Comparison of ENCODE assay signal across 23 mouse cellular contexts in the genomic region with DNA sequence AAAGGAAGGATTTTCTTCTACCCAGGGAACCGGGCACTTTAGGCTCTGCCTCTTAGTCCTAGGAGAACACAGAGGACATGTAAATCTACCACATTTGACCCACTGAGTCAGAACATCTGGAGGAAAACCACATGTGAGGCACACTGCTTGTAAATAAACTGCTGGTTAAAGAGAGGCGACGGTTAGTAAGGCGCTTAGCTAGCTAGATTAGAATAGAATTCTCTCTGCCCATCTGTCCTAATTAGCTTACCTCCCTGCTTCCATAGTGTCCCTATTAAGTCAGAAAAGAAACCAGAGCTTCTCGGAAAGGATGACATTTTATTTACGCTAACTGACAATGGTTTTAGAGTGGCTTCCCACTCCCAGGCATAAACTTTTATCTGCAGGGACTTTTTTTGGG.
"Had no signal": no experiment of that assay in that cellular context is flagged by ENCODE, and none has a peak within 500 bp of the region (broad histone marks: within the 10 kb centered on the region; RNA-seq: fewer than 3 reads in every experiment).

A gene (plus strand): TSS at position 263 of the 400 bp plus-strand sequence.

- H3K4me1 ChIP-seq: liver, embryonic 13.5 days; liver, embryonic 15.5 days; lung, embryonic 15.5 days; megakaryocyte, embryonic 14.5 days; midbrain, embryonic 13.5 days; midbrain, embryonic 15.5 days; neural tube, embryonic 13.5 days; neural tube, embryonic 15.5 days had no signal

- H3K9me3 ChIP-seq: liver, embryonic 13.5 days; liver, embryonic 15.5 days; lung, embryonic 15.5 days; megakaryocyte, embryonic 14.5 days; midbrain, embryonic 13.5 days; midbrain, embryonic 15.5 days; neural tube, embryonic 13.5 days; neural tube, embryonic 15.5 days had no signal

- H3K4me2 ChIP-seq: liver, embryonic 13.5 days; liver, embryonic 15.5 days; lung, embryonic 15.5 days; midbrain, embryonic 11.5 days; midbrain, embryonic 13.5 days; midbrain, embryonic 15.5 days; neural tube, embryonic 13.5 days; neural tube, embryonic 15.5 days had no signal

- H3K9ac ChIP-seq: liver, embryonic 13.5 days; liver, embryonic 15.5 days; liver, postnatal 0 days; lung, embryonic 15.5 days; midbrain, embryonic 13.5 days; midbrain, embryonic 15.5 days; neural tube, embryonic 13.5 days; neural tube, embryonic 15.5 days had no signal

- DNase-seq: liver, embryonic 13.5 days; liver, postnatal 0 days; lung, adult 2 months; lung, postnatal 14 days; lung, postnatal 36 days; right cerebral cortex, adult 18-20 months; right cerebral cortex, postnatal 25 days; right cerebral cortex, postnatal 4 days; spleen, adult 18-20 months; thymus, adult 18-20 months; thymus, postnatal 14 days; thymus, postnatal 36 days had no signal

- H3K36me3 ChIP-seq: liver, embryonic 13.5 days; liver, embryonic 15.5 days; lung, embryonic 15.5 days; midbrain, embryonic 13.5 days; midbrain, embryonic 15.5 days; neural tube, embryonic 13.5 days; neural tube, embryonic 15.5 days had no signal

- H3K27me3 ChIP-seq: liver, embryonic 13.5 days; liver, embryonic 15.5 days; lung, embryonic 15.5 days; megakaryocyte, embryonic 14.5 days; midbrain, embryonic 13.5 days; midbrain, embryonic 15.5 days; neural tube, embryonic 13.5 days; neural tube, embryonic 15.5 days had no signal

- H3K27ac ChIP-seq: liver, embryonic 13.5 days; liver, embryonic 15.5 days; lung, embryonic 15.5 days; macrophage; midbrain, embryonic 13.5 days; midbrain, embryonic 15.5 days; neural tube, embryonic 13.5 days; neural tube, embryonic 15.5 days had no signal

- ATAC-seq: liver, postnatal 0 days; lung, postnatal 0 days; midbrain, embryonic 13.5 days; midbrain, embryonic 15.5 days had no signal

- H3K4me3 ChIP-seq: liver, embryonic 13.5 days; liver, embryonic 15.5 days; lung, embryonic 15.5 days; megakaryocyte, embryonic 14.5 days; midbrain, embryonic 13.5 days; midbrain, embryonic 15.5 days; myocyte; neural tube, embryonic 13.5 days; neural tube, embryonic 15.5 days had no signal
